Mouse (Mus musculus) neural tube, embryonic 11.5 days (tissue): ENCODE data around the gene Msi2. TPM values are rescaled to one million over a fixed set of nuclear protein-coding genes. Genes with fewer than 3 reads are reported as not detected.

Experiments used
- ATAC-seq: fragments of 200-750 bp; cut with Nextera tagmentation; 2 replicates; pipeline ENCODE4 v1.8.0; 2017; ENCODE audit warnings: moderate number of reproducible peaks, mild to moderate bottlenecking, moderate TSS enrichment, moderate library complexity; ENCODE audit not compliant: insufficient read depth, low FRiP score, low TSS enrichment
- DNase-seq: peaks from one replicate; pipeline ENCODE4 v3.0.0-alpha.2; 2015; ENCODE audit warnings: low spot score
- H3K27ac ChIP-seq: fragments of 300-500 bp; sonication (generic); 2 replicates; pipeline ENCODE4 v1.5.1; 2014; ENCODE audit warnings: low read depth, mild to moderate bottlenecking, low read length
- H3K27me3 ChIP-seq: fragments of 300-500 bp; sonication (generic); 2 replicates; pipeline ENCODE4 v1.6.1; 2014; ENCODE audit warnings: mild to moderate bottlenecking, low read length, mixed read lengths; ENCODE audit not compliant: control insufficient read depth, insufficient read depth
- H3K36me3 ChIP-seq: fragments of 300-500 bp; sonication (generic); 2 replicates; pipeline ENCODE4 v1.6.1; 2014; ENCODE audit warnings: mild to moderate bottlenecking, low read length, moderate library complexity, mixed read lengths; ENCODE audit not compliant: control insufficient read depth, insufficient read depth
- H3K4me1 ChIP-seq: fragments of 300-500 bp; sonication (generic); 2 replicates; pipeline ENCODE4 v1.6.1; 2014; ENCODE audit warnings: low read length, mixed read lengths; ENCODE audit not compliant: control insufficient read depth, insufficient read depth
- H3K4me2 ChIP-seq: fragments of 300-500 bp; sonication (generic); 2 replicates; pipeline ENCODE4 v1.6.1; 2014; ENCODE audit warnings: low read depth, mild to moderate bottlenecking, moderate library complexity
- H3K4me3 ChIP-seq: fragments of 300-500 bp; sonication (generic); 2 replicates; pipeline ENCODE4 v1.5.1; 2014; ENCODE audit warnings: low read depth, low read length
- H3K9ac ChIP-seq: fragments of 300-500 bp; sonication (generic); 2 replicates; pipeline ENCODE4 v1.6.1; 2014; ENCODE audit warnings: mild to moderate bottlenecking, low read length
- H3K9me3 ChIP-seq: fragments of 300-500 bp; sonication (generic); 2 replicates; pipeline ENCODE4 v1.6.1; 2016; ENCODE audit warnings: low read length; ENCODE audit not compliant: control insufficient read depth
- WGBS: fragments of 180-500 bp; shearing (Covaris S2); extraction: QIAGEN DNeasy Blood & Tissue Kit; methylation state at CpG from one replicate; pipeline ENCODE4 v1.1.7; 2014; 5-methylcytosine and 5-hydroxymethylcytosine counted together
- polyA plus RNA-seq: library from polyadenylated mRNA; unstranded; fragments of >200 nt; fragmentation: Nextera tagmentation; extraction: Ambion mirVana; gene quantifications from 2 replicates; pipeline ENCODE4 v1.2.1, GENCODE M21; 2014

Msi2 gene
- polyA plus RNA-seq, 1 experiment from 2014 or later, result 20.6 TPM

- 58% methylated on average over 5 of the region's 5 CpGs for WGBS
- Histone ChIP-seq H3K9me3 (no peaks in the 10 kb centered on the region), H3K27ac (no peak overlapping the region), H3K36me3 (no peaks in the 10 kb centered on the region), H3K27me3 (no peaks in the 10 kb centered on the region), H3K9ac (no peak overlapping the region), H3K4me2 (no peak overlapping the region), H3K4me3 (no peak overlapping the region), H3K4me1 (peaks cover 32% of the 10 kb centered on the region)
- no peak for DNase-seq
- no peak for ATAC-seq
Observed at GRCm38 (mm10) chr11:88399431-88399830, 318.9 kb downstream of the Msi2 start.

- no peak overlapping the region for H3K27ac ChIP-seq
- no peak overlapping the region for H3K9ac ChIP-seq
- H3K9me3 ChIP-seq, result no peaks in the 10 kb centered on the region
- 81% methylated on average over 5 of the region's 5 CpGs for WGBS
- peaks cover 31% of the 10 kb centered on the region for H3K4me1 ChIP-seq
- no peak overlapping the region for H3K4me3 ChIP-seq
- H3K27me3 ChIP-seq, result no peaks in the 10 kb centered on the region
- no peak overlapping the region for H3K4me2 ChIP-seq
- no peaks in the 10 kb centered on the region for H3K36me3 ChIP-seq
- DNase-seq (no peak), ATAC-seq (no peak)
Observed at GRCm38 (mm10) chr11:88399028-88399427, 319.3 kb downstream of the Msi2 start.

- Histone ChIP-seq H3K4me2 (no peak overlapping the region), H3K9me3 (no peaks in the 10 kb centered on the region), H3K27me3 (no peaks in the 10 kb centered on the region), H3K36me3 (no peaks in the 10 kb centered on the region; the same call in 1 of the 2 replicates), H3K4me3 (no peak overlapping the region), H3K9ac (no peak overlapping the region), H3K27ac (peak overlapping the region; percentile 39; the same call in 1 of the 2 replicates), H3K4me1 (peaks cover 10% of the 10 kb centered on the region)
- DNase-seq, result no peak
- WGBS, result 48% methylated on average over 8 of the region's 8 CpGs
- ATAC-seq, result no peak
Observed at GRCm38 (mm10) chr11:88395076-88395990, 323.0 kb downstream of the Msi2 start.

GRCm38 (mm10) chr11:88394341-88395075 lies 323.8 kb downstream of the Msi2 start:
- WGBS, result 71% methylated on average over 19 of the region's 19 CpGs
- Histone ChIP-seq H3K9me3 (no peaks in the 10 kb centered on the region), H3K9ac (no peak overlapping the region), H3K27ac (no peak overlapping the region; the same call in 1 of the 2 replicates), H3K36me3 (no peaks in the 10 kb centered on the region; the same call in 1 of the 2 replicates), H3K4me2 (no peak overlapping the region), H3K4me3 (no peak overlapping the region), H3K4me1 (peaks cover 10% of the 10 kb centered on the region), H3K27me3 (no peaks in the 10 kb centered on the region)
- DNase-seq (no peak), ATAC-seq (peak; percentile 38; the same call in 1 of the 2 replicates)

GRCm38 (mm10) chr11:88392715-88393114 lies 325.6 kb downstream of the Msi2 start:
- ATAC-seq, result no peak
- Histone ChIP-seq H3K4me1 (peaks cover 10% of the 10 kb centered on the region), H3K4me3 (no peak overlapping the region), H3K36me3 (no peaks in the 10 kb centered on the region; the same call in 1 of the 2 replicates), H3K27me3 (no peaks in the 10 kb centered on the region), H3K27ac (no peak overlapping the region), H3K4me2 (no peak overlapping the region), H3K9ac (no peak overlapping the region), H3K9me3 (no peaks in the 10 kb centered on the region)
- DNase-seq, result no peak
- WGBS, result 97% methylated on average over 10 of the region's 10 CpGs

- no peaks in the 10 kb centered on the region for H3K9me3 ChIP-seq
- ATAC-seq (no peak), DNase-seq (no peak)
- no peaks in the 10 kb centered on the region for H3K27me3 ChIP-seq
- H3K4me1 ChIP-seq, result peaks cover 10% of the 10 kb centered on the region
- no peak overlapping the region for H3K4me2 ChIP-seq
- H3K9ac ChIP-seq, result no peak overlapping the region
- no peak overlapping the region for H3K27ac ChIP-seq
- H3K36me3 ChIP-seq, result no peaks in the 10 kb centered on the region; the same call in 1 of the 2 replicates
- H3K4me3 ChIP-seq, result no peak overlapping the region
- WGBS, result 90% methylated on average over 8 of the region's 8 CpGs
Observed at GRCm38 (mm10) chr11:88391181-88391814, 327.0 kb downstream of the Msi2 start.

- 75% methylated on average over 6 of the region's 6 CpGs for WGBS
- Histone ChIP-seq H3K27ac (no peak overlapping the region), H3K9me3 (no peaks in the 10 kb centered on the region), H3K4me3 (no peak overlapping the region), H3K4me1 (no peaks in the 10 kb centered on the region; the same call in 1 of the 2 replicates), H3K27me3 (no peaks in the 10 kb centered on the region), H3K9ac (no peak overlapping the region), H3K4me2 (no peak overlapping the region), H3K36me3 (peaks cover 3% of the 10 kb centered on the region)
- DNase-seq (peak; percentile 49), ATAC-seq (no peak)
Observed at GRCm38 (mm10) chr11:88389530-88389929, 328.8 kb downstream of the Msi2 start.

GRCm38 (mm10) chr11:88386916-88387315 lies 331.4 kb downstream of the Msi2 start:
- no peak for ATAC-seq
- Histone ChIP-seq H3K9me3 (no peaks in the 10 kb centered on the region), H3K36me3 (peaks cover 3% of the 10 kb centered on the region; the same call in 1 of the 2 replicates), H3K4me1 (no peaks in the 10 kb centered on the region; the same call in 1 of the 2 replicates), H3K4me3 (no peak overlapping the region), H3K4me2 (no peak overlapping the region), H3K27me3 (no peaks in the 10 kb centered on the region), H3K27ac (no peak overlapping the region), H3K9ac (no peak overlapping the region)
- DNase-seq, result no peak
- WGBS, result 93% methylated on average over 4 of the region's 4 CpGs
